8 mouse cellular contexts compared by ENCODE assay signal in the genomic region with DNA sequence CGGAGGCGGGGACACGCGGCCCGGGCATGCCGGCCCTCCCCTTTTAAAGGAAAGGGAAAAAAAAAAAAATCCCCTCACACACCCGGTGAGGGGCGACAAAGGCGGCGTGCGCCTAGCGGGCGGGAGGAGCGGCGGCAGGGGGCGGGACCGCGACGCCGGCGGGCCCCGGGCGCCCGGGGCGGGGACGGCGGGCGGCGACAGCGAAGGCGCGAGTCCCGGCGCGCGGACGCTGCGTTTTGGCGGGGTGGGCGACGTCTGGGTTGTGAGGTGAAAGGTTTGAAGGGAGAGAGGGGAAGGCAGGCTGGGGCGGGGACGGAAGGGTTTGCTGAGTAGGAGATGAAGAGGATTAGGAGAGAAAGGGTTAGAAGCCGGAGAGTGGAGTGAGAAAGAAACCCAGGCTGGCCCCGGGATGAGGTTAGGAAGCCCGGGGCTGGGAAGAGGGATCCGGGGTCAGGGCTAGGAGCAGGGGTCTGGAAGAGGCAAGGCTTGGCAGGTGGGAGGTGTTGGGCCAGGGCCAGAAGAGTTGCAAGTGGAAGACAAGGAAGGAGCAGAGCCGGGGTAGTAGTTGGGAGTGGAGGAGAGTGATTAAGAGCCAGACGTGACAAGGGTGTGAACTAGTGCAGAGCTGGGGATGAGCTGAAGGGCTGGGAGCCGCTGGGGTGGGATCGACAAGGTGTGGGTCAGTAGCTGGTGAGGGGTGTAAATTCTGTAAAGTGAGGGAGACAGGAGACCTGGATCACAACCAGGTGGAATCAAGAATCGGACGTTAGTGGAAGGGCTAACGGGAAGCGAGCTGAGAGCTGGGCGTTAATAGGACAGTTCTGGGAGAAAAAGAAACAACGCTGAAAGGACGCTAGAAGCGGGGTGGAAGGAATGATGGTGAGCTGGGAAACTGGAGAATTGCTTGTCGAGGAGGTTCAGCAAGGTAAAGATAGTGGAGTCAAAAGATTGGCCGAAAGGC. TPM values are rescaled to one million over a fixed set of nuclear protein-coding genes. Genes with fewer than 3 reads are reported as not detected.
A peak's percentile ranks its signal among the peaks of the same experiment; 100 is the strongest.
DNase-seq lines count a peak whose midpoint lies in the region; ATAC-seq lines count a peak whose summit lies in the region.

No protein-coding gene starts in this region.

- peak overlapping the region; percentile 83 for H3K4me3 ChIP-seq in brown adipose tissue, adult 24 weeks (ENCODE audit: insufficient read depth, low read depth, low read length)
- peak overlapping the region; percentile 87 for H3K4me3 ChIP-seq in forebrain, embryonic 16.5 days (replicated peaks; ENCODE audit: low read length)
- peak overlapping the region; percentile 74 for H3K4me3 ChIP-seq in hindbrain, embryonic 15.5 days
- H3K4me3 ChIP-seq in limb, embryonic 13.5 days: peak overlapping the region; percentile 64
- peak overlapping the region; percentile 51 for H3K4me3 ChIP-seq in midbrain, embryonic 16.5 days (ENCODE audit: low read depth, low read length)

- peak overlapping the region; percentile 90 for H3K9ac ChIP-seq in forebrain, embryonic 16.5 days (replicated peaks; ENCODE audit: low read depth, low read length)
- peak overlapping the region; percentile 71 for H3K9ac ChIP-seq in hindbrain, embryonic 15.5 days
- H3K9ac ChIP-seq in limb, embryonic 13.5 days: peak overlapping the region; percentile 68
- H3K9ac ChIP-seq in midbrain, embryonic 16.5 days (ENCODE audit: low read depth, low read length): peak overlapping the region; percentile 72

- ATAC-seq in forebrain, embryonic 16.5 days: peak; percentile 70
- peak; percentile 61 for ATAC-seq in hindbrain, embryonic 15.5 days (ENCODE audit: low FRiP score, low read depth)
- ATAC-seq in limb, embryonic 13.5 days (ENCODE audit: low FRiP score, low read depth): peak; percentile 6
- ATAC-seq in midbrain, embryonic 16.5 days: peak; percentile 58

- no peaks in the 10 kb centered on the region for H3K27me3 ChIP-seq in forebrain, embryonic 16.5 days (replicated peaks; ENCODE audit: control insufficient read depth, insufficient read depth, low read length)
- no peaks in the 10 kb centered on the region for H3K27me3 ChIP-seq in hindbrain, embryonic 15.5 days
- H3K27me3 ChIP-seq in limb, embryonic 13.5 days: no peaks in the 10 kb centered on the region
- no peaks in the 10 kb centered on the region for H3K27me3 ChIP-seq in midbrain, embryonic 16.5 days (ENCODE audit: control insufficient read depth, insufficient read depth, low read depth, low read length)

- peaks cover 3% of the 10 kb centered on the region; the same call in 1 of the 2 replicates for H3K4me1 ChIP-seq in brown adipose tissue, adult 24 weeks (ENCODE audit: control insufficient read depth, insufficient read depth, insufficient read length, low read length)
- peaks cover 36% of the 10 kb centered on the region for H3K4me1 ChIP-seq in forebrain, embryonic 16.5 days (replicated peaks; ENCODE audit: control insufficient read depth, insufficient read depth, low read length)
- H3K4me1 ChIP-seq in hindbrain, embryonic 15.5 days (replicated peaks): peaks cover 39% of the 10 kb centered on the region
- peaks cover 30% of the 10 kb centered on the region for H3K4me1 ChIP-seq in limb, embryonic 13.5 days
- peaks cover 31% of the 10 kb centered on the region for H3K4me1 ChIP-seq in midbrain, embryonic 16.5 days (ENCODE audit: control insufficient read depth, insufficient read depth, low read length)

- 1% methylated on average over 61 of the region's 61 CpGs for WGBS in forebrain, embryonic 16.5 days
- WGBS in hindbrain, embryonic 15.5 days: 1% methylated on average over 57 of the region's 61 CpGs
- WGBS in limb, embryonic 13.5 days: under 1% methylated on average over 61 of the region's 61 CpGs
- 0% methylated on average over 56 of the region's 61 CpGs for WGBS in midbrain, embryonic 16.5 days

- no peaks in the 10 kb centered on the region for H3K9me3 ChIP-seq in forebrain, embryonic 16.5 days (ENCODE audit: control insufficient read depth, low read length)
- H3K9me3 ChIP-seq in hindbrain, embryonic 15.5 days: no peaks in the 10 kb centered on the region
- no peaks in the 10 kb centered on the region for H3K9me3 ChIP-seq in limb, embryonic 13.5 days
- H3K9me3 ChIP-seq in midbrain, embryonic 16.5 days (replicated peaks; ENCODE audit: control insufficient read depth, low read length, poor library complexity, severe bottlenecking): no peaks in the 10 kb centered on the region

- H3K36me3 ChIP-seq in forebrain, embryonic 16.5 days (ENCODE audit: control insufficient read depth, insufficient read depth): peaks cover 2% of the 10 kb centered on the region; the same call in 1 of the 2 replicates
- peaks cover 6% of the 10 kb centered on the region; the same call in 1 of the 2 replicates for H3K36me3 ChIP-seq in hindbrain, embryonic 15.5 days
- H3K36me3 ChIP-seq in limb, embryonic 13.5 days: peaks cover 13% of the 10 kb centered on the region
- 0 out of 2 replicates have a peak, but pooled peaks cover 1% of the 10 kb centered on the region for H3K36me3 ChIP-seq in midbrain, embryonic 16.5 days (ENCODE audit: control insufficient read depth, insufficient read depth, low read length)

- peak; percentile 43 for DNase-seq in layer of hippocampus, adult 11-12 months (ENCODE audit: low spot score)
- no peak for DNase-seq in layer of hippocampus, adult 9-10 months (ENCODE audit: low spot score)
- peak; percentile 81 for DNase-seq in testis, postnatal 10 days (ENCODE audit: low spot score)

- peak overlapping the region; percentile 18; the same call in 1 of the 2 replicates for H3K27ac ChIP-seq in brown adipose tissue, adult 24 weeks (replicated peaks; ENCODE audit: low read depth, low read length)
- peak overlapping the region; percentile 97 for H3K27ac ChIP-seq in forebrain, embryonic 16.5 days (ENCODE audit: low read length)
- H3K27ac ChIP-seq in hindbrain, embryonic 15.5 days (replicated peaks): peak overlapping the region; percentile 94
- peak overlapping the region; percentile 94 for H3K27ac ChIP-seq in limb, embryonic 13.5 days
- H3K27ac ChIP-seq in midbrain, embryonic 16.5 days (ENCODE audit: low read length): peak overlapping the region; percentile 97

- peak overlapping the region; percentile 92 for H3K4me2 ChIP-seq in forebrain, embryonic 16.5 days (ENCODE audit: low read length)
- peak overlapping the region; percentile 72 for H3K4me2 ChIP-seq in hindbrain, embryonic 15.5 days
- H3K4me2 ChIP-seq in limb, embryonic 13.5 days (replicated peaks): peak overlapping the region; percentile 70
- peak overlapping the region; percentile 67 for H3K4me2 ChIP-seq in midbrain, embryonic 16.5 days (ENCODE audit: low read length)

RNA-seq across cellular contexts. Expression of gene Usp49, which starts 0.5 kb away (rescaled TPM):
- 2.1 and 3.3 TPM in 2 replicates for polyA plus RNA-seq in brown adipose tissue, adult 24 weeks (2012; ENCODE audit: insufficient read depth, insufficient read length, missing spikeins)
- polyA plus RNA-seq in forebrain, embryonic 16.5 days (2015; fragmentation: Nextera tagmentation; extraction: Ambion mirVana): 8.6 and 9.1 TPM in 2 replicates
- 6.3 and 8.2 TPM in 2 replicates for polyA plus RNA-seq in hindbrain, embryonic 15.5 days (2015; fragmentation: Nextera tagmentation; extraction: Ambion mirVana)
- 5.6 and 7.4 TPM in 2 replicates for polyA plus RNA-seq in limb, embryonic 13.5 days (2015; fragmentation: Nextera tagmentation; extraction: Ambion mirVana)
- 5.3 and 7.3 TPM in 2 replicates for polyA plus RNA-seq in midbrain, embryonic 16.5 days (2015; fragmentation: Nextera tagmentation; extraction: Ambion mirVana)

RNA-seq across cellular contexts. Expression of gene Gm20517, which starts 18.6 kb away (rescaled TPM):
- polyA plus RNA-seq in brown adipose tissue, adult 24 weeks (2012; ENCODE audit: insufficient read depth, insufficient read length, missing spikeins): 1.2 and 5.0 TPM in 2 replicates
- polyA plus RNA-seq in forebrain, embryonic 16.5 days (2015; fragmentation: Nextera tagmentation; extraction: Ambion mirVana): 2.3 and 2.9 TPM in 2 replicates
- polyA plus RNA-seq in hindbrain, embryonic 15.5 days (2015; fragmentation: Nextera tagmentation; extraction: Ambion mirVana): 2.0 and 2.5 TPM in 2 replicates
- polyA plus RNA-seq in limb, embryonic 13.5 days (2015; fragmentation: Nextera tagmentation; extraction: Ambion mirVana): 1.8 and 2.2 TPM in 2 replicates
- 1.3 and 2.0 TPM in 2 replicates for polyA plus RNA-seq in midbrain, embryonic 16.5 days (2015; fragmentation: Nextera tagmentation; extraction: Ambion mirVana)

RNA-seq across cellular contexts. Expression of gene Med20, which starts 18.6 kb away (rescaled TPM):
- 10.7 and 18.0 TPM in 2 replicates for polyA plus RNA-seq in brown adipose tissue, adult 24 weeks (2012; ENCODE audit: insufficient read depth, insufficient read length, missing spikeins)
- polyA plus RNA-seq in forebrain, embryonic 16.5 days (2015; fragmentation: Nextera tagmentation; extraction: Ambion mirVana): 51.6 and 51.8 TPM in 2 replicates
- polyA plus RNA-seq in hindbrain, embryonic 15.5 days (2015; fragmentation: Nextera tagmentation; extraction: Ambion mirVana): 41.2 and 43.9 TPM in 2 replicates
- polyA plus RNA-seq in limb, embryonic 13.5 days (2015; fragmentation: Nextera tagmentation; extraction: Ambion mirVana): 50.6 and 52.2 TPM in 2 replicates
- 47.0 and 47.7 TPM in 2 replicates for polyA plus RNA-seq in midbrain, embryonic 16.5 days (2015; fragmentation: Nextera tagmentation; extraction: Ambion mirVana)

RNA-seq across cellular contexts. Expression of gene Bysl, which starts 18.7 kb away (rescaled TPM):
- polyA plus RNA-seq in brown adipose tissue, adult 24 weeks (2012; ENCODE audit: insufficient read depth, insufficient read length, missing spikeins): 8.6 and 11.0 TPM in 2 replicates
- polyA plus RNA-seq in forebrain, embryonic 16.5 days (2015; fragmentation: Nextera tagmentation; extraction: Ambion mirVana): 32.9 and 36.1 TPM in 2 replicates
- 33.9 and 37.5 TPM in 2 replicates for polyA plus RNA-seq in hindbrain, embryonic 15.5 days (2015; fragmentation: Nextera tagmentation; extraction: Ambion mirVana)
- 26.6 and 28.6 TPM in 2 replicates for polyA plus RNA-seq in limb, embryonic 13.5 days (2015; fragmentation: Nextera tagmentation; extraction: Ambion mirVana)
- polyA plus RNA-seq in midbrain, embryonic 16.5 days (2015; fragmentation: Nextera tagmentation; extraction: Ambion mirVana): 38.6 and 40.7 TPM in 2 replicates

RNA-seq across cellular contexts. Expression of gene Tomm6, which starts 58.2 kb away (rescaled TPM):
- 306 and 307 TPM in 2 replicates for polyA plus RNA-seq in brown adipose tissue, adult 24 weeks (2012; ENCODE audit: insufficient read depth, insufficient read length, missing spikeins)
- 228 and 241 TPM in 2 replicates for polyA plus RNA-seq in forebrain, embryonic 16.5 days (2015; fragmentation: Nextera tagmentation; extraction: Ambion mirVana)
- polyA plus RNA-seq in hindbrain, embryonic 15.5 days (2015; fragmentation: Nextera tagmentation; extraction: Ambion mirVana): 277 and 288 TPM in 2 replicates
- 363 and 394 TPM in 2 replicates for polyA plus RNA-seq in limb, embryonic 13.5 days (2015; fragmentation: Nextera tagmentation; extraction: Ambion mirVana)
- 252 and 268 TPM in 2 replicates for polyA plus RNA-seq in midbrain, embryonic 16.5 days (2015; fragmentation: Nextera tagmentation; extraction: Ambion mirVana)

Comparison
In these comparisons a context has a peak if more than half of its experiments do, and no peak if none do; other contexts are left out.
1. H3K27ac ChIP-seq: peak in every context shown above with its lines; median percentile 97 in forebrain, embryonic 16.5 days; 97 in midbrain, embryonic 16.5 days; 94 in hindbrain, embryonic 15.5 days; 94 in limb, embryonic 13.5 days; 18 in brown adipose tissue, adult 24 weeks.
2. ATAC-seq: peak in every context shown above with its lines; median percentile 70 in forebrain, embryonic 16.5 days; 61 in hindbrain, embryonic 15.5 days; 58 in midbrain, embryonic 16.5 days; 6 in limb, embryonic 13.5 days.